Mouse (Mus musculus) embryonic fibroblast, embryonic 13.5 days (primary cell): ENCODE data around the gene Lgalsl. TPM values are rescaled to one million over a fixed set of nuclear protein-coding genes. Genes with fewer than 3 reads are reported as not detected.
A peak's percentile ranks its signal among the peaks of the same experiment; 100 is the strongest.

Source experiments
- H3K27ac ChIP-seq: 2 replicates; pipeline ENCODE4 v1.5.1; 2012; ENCODE audit warnings: low read length, control low read depth, inconsistent platforms; ENCODE audit not compliant: insufficient read depth
- H3K4me1 ChIP-seq: 2 replicates; pipeline ENCODE4 v1.6.1; 2011; ENCODE audit warnings: low read length; ENCODE audit not compliant: control insufficient read depth, insufficient read depth
- H3K4me3 ChIP-seq: 2 replicates; pipeline ENCODE4 v1.5.1; 2011; ENCODE audit warnings: mild to moderate bottlenecking, control low read depth, low read length; ENCODE audit not compliant: insufficient read depth
- CTCF ChIP-seq: IDR thresholded peaks from 2 replicates; pipeline ENCODE4 v1.5.1; 2011; ENCODE audit warnings: mild to moderate bottlenecking, control low read depth, low read length, moderate library complexity, borderline replicate concordance; ENCODE audit not compliant: insufficient read depth
- POLR2A ChIP-seq: IDR thresholded peaks from 2 replicates; pipeline ENCODE4 v1.6.1; 2011; ENCODE audit warnings: low read depth, mild to moderate bottlenecking, control low read depth, low read length, moderate library complexity
- polyA plus RNA-seq: library from polyadenylated mRNA; stranded (reverse); fragments of >200 nt; gene quantifications from 2 replicates; pipeline ENCODE4 v1.2.4, GENCODE M21; 2011; ENCODE audit warnings: low read depth; ENCODE audit not compliant: missing spikeins, insufficient read length

Gene Lgalsl
- polyA plus RNA-seq = 76.9 and 81.0 TPM in 2 replicates

GRCm38 (mm10) chr11:20830686-20831505 is at the start of gene Lgalsl:
Gene Lgalsl, minus strand, starts transcription at chr11:20831056.
- Histone ChIP-seq H3K27ac (peak within 1 kb of the TSS; percentile 57), H3K4me3 (peak within 1 kb of the TSS; percentile 98), H3K4me1 (0 out of 2 replicates have a peak, but pooled peaks cover 6% of the 10 kb centered on the region)
- TF ChIP-seq POLR2A (peak; percentile 51), CTCF (no peak)

DNA sequence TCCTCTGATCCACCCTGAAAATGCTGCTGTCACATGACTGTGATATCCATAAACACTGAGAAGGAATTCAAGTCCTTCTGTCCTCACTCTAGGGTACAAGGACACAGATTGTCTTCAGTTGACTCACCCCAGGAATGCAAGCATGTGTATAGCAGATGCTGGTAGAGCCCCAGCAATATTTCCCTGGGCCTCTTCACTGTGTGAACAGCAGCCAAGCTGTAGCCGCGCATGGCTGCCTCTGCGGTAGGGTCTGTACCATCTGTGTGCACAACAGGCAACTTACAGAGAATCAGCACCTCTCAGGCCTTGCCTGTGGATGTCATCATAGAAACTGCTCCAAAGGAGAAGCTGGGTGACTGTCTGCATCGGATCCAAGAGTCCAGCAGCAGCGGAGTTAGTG is 47.8 kb upstream of the Lgalsl start:
- Histone ChIP-seq H3K4me3 (no peak overlapping the region), H3K4me1 (peaks cover 9% of the 10 kb centered on the region), H3K27ac (peak overlapping the region; percentile 72)
- no peak for TF ChIP-seq POLR2A
- no peak for TF ChIP-seq CTCF

DNA sequence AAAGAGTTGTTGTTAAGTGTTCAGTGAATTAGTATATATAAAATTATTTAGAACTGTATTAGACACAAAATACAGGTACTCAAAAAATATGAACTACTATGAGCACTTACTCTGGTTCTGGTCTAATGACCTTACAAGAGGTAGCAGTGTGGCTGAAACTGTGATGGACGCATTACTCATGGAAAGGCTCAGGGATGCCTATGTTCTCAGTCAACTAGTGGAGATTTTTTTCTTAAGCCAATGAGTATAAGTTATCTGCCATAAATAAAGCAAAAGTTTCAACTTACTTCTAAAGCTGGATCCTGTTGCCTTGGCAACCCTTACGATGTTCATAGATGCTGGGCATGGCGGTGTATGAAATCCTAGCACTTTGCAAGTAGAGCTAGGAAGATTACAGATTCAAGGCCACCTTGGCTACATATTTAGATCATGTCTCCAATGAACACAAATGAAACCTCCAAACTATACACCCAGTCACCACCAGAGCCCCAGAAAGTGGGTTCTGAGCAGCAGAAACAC is 46.8 kb upstream of the Lgalsl start:
- TF ChIP-seq CTCF (no peak), POLR2A (no peak)

DNA sequence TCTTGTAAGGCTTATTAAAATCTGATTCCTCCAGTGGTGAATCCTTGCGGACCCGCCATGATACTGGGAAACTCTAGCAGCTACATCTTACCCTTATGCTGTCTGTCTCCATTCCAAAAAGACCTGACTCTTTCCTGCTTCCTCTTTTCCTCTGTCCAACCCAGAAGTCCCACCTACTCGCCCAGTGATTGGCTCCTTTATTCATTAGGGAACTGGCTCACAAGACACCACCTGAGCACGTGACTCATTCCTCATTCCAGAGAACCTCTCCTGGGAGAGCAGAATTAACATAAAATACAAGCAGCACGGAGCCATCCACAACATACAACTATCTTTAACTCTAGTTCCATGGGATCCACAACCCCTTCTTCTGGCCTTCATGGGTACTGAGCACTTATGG is 42.5 kb upstream of the Lgalsl start:
- H3K4me1 ChIP-seq = peaks cover 6% of the 10 kb centered on the region
- TF ChIP-seq POLR2A (no peak), CTCF (no peak)
- peak overlapping the region; percentile 2; the same call in 1 of the 2 replicates for H3K27ac ChIP-seq
- no peak overlapping the region for H3K4me3 ChIP-seq

More for the DNA sequence above, 46.8 kb upstream of the Lgalsl start:
- Histone ChIP-seq H3K4me1 (peaks cover 9% of the 10 kb centered on the region), H3K4me3 (no peak overlapping the region), H3K27ac (peak overlapping the region; percentile 72)

DNA sequence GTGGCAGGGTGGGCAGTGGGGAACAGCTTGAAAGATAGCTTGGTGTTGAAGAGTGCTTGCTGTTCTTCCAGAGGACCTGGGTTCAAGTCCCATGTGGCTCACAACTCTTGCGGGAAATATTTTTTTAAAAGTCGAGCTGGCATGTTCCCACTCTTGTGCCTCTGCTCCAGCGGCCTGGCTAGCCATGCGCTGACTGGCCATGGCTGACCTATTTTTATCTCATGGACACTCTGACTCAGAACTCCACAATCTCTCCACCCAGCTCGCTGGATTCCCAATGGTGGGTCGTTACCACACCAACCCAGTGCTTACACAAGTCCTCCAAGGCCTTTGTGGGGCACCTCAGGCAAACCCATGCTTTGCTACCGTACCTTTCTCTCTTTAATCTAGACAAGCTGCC is 42.1 kb upstream of the Lgalsl start:
- Histone ChIP-seq H3K27ac (peak overlapping the region; percentile 46), H3K4me3 (no peak overlapping the region), H3K4me1 (0 out of 2 replicates have a peak, but pooled peaks cover 2% of the 10 kb centered on the region)
- no peak for TF ChIP-seq POLR2A
- no peak for TF ChIP-seq CTCF

DNA sequence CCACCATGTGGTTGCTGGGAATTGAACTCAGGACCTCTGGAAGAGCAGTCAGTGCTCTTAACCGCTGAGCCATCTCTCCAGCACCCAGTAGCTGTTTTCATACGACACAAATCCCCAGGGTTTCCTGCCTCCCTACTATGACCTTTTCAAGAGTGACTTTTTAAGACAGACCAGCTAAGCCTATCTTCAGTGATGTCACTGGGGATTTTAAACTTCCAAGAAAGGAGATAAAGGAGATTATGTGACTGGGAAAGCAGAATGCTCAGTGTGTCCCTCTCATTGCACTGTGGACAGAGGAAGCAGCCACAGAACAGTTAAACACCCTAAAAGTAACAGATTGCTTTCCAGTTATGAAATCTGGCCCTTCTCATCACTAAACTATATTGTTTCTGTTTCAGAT is 41.6 kb upstream of the Lgalsl start:
- H3K4me1 ChIP-seq = 0 out of 2 replicates have a peak, but pooled peaks cover 2% of the 10 kb centered on the region
- H3K27ac ChIP-seq = peak overlapping the region; percentile 46
- no peak overlapping the region for H3K4me3 ChIP-seq
- TF ChIP-seq CTCF (no peak), POLR2A (no peak)

DNA sequence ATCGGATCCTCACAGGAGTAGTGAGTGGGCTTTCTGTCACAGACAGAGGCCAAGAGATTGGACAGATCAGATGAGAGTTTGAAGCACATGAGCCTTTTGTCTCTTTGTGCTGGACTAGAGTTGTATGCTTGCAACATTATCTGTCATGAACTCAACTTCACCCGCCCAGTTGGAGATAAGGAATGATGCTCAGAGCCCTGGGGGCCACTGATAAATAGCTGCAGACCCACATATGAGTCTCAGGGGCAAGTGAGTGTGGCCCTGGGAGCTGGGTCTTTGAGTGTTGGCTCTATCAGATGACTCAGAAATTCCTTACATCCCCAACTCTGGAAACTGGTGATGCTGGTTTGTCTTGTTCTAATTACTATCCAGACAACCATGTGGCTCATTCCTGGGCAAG is 39.1 kb upstream of the Lgalsl start:
- 0 out of 2 replicates have a peak, but pooled peaks cover 2% of the 10 kb centered on the region for H3K4me1 ChIP-seq
- TF ChIP-seq POLR2A (no peak), CTCF (no peak)
- H3K4me3 ChIP-seq = no peak overlapping the region
- no peak overlapping the region for H3K27ac ChIP-seq

GRCm38 (mm10) chr11:20865450-20865849 is 34.6 kb upstream of the Lgalsl start:
- H3K4me3 ChIP-seq = no peak overlapping the region
- no peak overlapping the region for H3K27ac ChIP-seq
- TF ChIP-seq POLR2A = no peak
- no peak for TF ChIP-seq CTCF
- H3K4me1 ChIP-seq = 0 out of 2 replicates have a peak, but pooled peaks cover 2% of the 10 kb centered on the region

DNA sequence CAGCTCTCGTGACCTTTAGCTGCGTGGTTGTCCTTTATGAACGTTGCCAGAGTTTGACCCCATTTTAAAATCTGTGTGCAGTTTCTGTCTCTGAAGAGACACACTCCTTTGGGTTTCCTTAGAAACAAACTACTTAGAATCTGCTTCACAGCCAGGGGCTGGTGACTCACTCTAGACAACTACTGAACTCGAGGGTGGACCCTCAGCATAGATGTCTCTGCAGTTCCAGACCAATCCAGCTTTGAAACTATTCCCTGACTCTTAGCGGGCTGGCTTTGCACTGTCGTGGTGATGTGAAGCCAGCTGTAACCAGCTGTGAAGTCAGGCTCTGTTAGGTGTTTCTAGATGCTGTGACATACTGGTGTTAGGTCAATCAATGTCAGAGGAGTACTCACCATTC is 33.8 kb upstream of the Lgalsl start:
- H3K27ac ChIP-seq = no peak overlapping the region
- no peak overlapping the region for H3K4me3 ChIP-seq
- H3K4me1 ChIP-seq = no peaks in the 10 kb centered on the region
- TF ChIP-seq POLR2A = no peak
- no peak for TF ChIP-seq CTCF

DNA sequence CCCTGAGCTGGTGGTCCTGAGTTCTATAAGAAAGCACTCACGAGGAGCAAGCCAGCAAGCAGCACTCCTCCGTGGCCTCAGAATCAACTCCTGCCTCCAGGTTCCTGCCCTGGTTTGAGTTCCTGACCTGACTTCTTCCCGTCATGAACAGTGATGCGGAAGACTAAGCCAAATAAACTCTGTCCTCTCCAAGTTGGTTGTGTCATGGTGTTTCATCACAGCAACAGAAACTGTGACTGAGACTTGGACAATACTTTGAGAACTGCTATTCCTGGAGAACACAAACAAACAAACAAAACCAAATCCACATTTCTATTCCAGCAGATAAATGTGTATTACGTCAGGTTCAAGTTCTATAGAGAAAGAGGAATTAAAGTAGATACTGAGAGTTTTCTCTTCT is 31.2 kb upstream of the Lgalsl start:
- Histone ChIP-seq H3K4me1 (0 out of 2 replicates have a peak, but pooled peaks cover 3% of the 10 kb centered on the region), H3K27ac (no peak overlapping the region), H3K4me3 (no peak overlapping the region)
- TF ChIP-seq POLR2A (no peak), CTCF (no peak)

- no peak overlapping the region for H3K4me3 ChIP-seq
- no peak overlapping the region for H3K27ac ChIP-seq
- 0 out of 2 replicates have a peak, but pooled peaks cover 3% of the 10 kb centered on the region for H3K4me1 ChIP-seq
- no peak for TF ChIP-seq CTCF
- TF ChIP-seq POLR2A = no peak
Observed at GRCm38 (mm10) chr11:20860351-20860750, 29.5 kb upstream of the Lgalsl start.
